Mouse (Mus musculus) erythroblast, embryonic 14.5 days (primary cell): ENCODE measurements around the gene Dnaja1.

Experiments used
- GATA1 ChIP-seq: IDR thresholded peaks from 2 replicates; pipeline ENCODE4 v1.6.1; 2012; ENCODE audit warnings: low read length, inconsistent platforms, mixed read lengths
- TAL1 ChIP-seq: IDR thresholded peaks from 3 replicates; pipeline ENCODE4 v1.6.1; 2012; ENCODE audit warnings: low read length, inconsistent platforms, mixed read lengths

- TF ChIP-seq TAL1 (no peak), GATA1 (no peak)
Measured at GRCm38 (mm10) chr4:40720910-40721309, 1.0 kb upstream of the Dnaja1 start.
